Mouse (Mus musculus): Measurements from ENCODE around the gene Alox5. TPM values are rescaled to one million over a fixed set of nuclear protein-coding genes. Genes with fewer than 3 reads are reported as not detected.

Alox5 gene
- polyA plus RNA-seq, 1 experiment from 2014 or later: 2.4 TPM

DNA sequence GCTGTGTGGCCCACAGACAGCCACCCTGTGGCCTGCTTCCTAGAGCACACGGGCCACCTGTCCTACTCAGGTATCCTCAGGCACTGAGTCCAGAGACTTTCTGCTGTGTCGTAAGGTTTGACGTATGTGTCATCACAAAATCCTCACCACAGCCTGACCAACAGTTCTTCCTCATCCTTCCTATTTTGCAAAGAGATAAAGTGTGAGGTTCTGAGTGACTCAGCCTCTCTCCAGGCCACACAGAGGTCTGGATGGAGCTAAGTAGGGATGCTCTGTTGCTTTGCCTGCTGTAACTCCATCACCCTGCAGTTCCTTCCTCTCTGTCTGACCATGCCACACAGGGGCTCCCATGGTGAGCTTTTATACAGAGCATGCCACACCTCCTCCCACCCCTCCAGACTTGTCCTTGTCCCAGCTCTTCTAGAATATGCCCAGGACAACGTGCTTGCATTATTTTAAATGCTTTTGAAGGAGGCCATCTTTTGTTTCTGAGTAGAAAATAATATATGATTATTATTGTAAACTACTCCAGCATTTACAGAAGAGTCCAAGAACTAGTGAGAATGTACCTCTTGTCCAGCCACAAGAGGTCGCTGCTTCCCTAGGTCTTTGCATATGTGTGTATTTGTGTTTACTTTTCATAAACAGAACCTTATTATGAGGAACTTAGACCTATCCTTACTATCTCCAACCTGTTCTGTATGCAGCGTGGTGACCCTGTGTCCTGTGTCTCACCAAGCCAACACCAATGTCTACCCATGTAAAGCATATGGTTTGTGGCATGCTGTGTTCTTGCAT lies 43.3 kb downstream of the Alox5 start:
- no peaks in the 10 kb centered on the region for H3K27me3 ChIP-seq (ENCODE audit: control insufficient read depth, insufficient read depth, low read length)
- peaks cover 3 to 10% of the 10 kb centered on the region in 2 experiments; a peak in 3 of 4 replicates for H3K4me1 ChIP-seq (ENCODE audit: control insufficient read depth in 2 of 2, insufficient read depth in 2 of 2, low read length in 2 of 2)
- H3K27ac ChIP-seq (replicated peaks in 1 of 2; ENCODE audit: control insufficient read depth in 1 of 2, insufficient read depth in 1 of 2, low read depth in 2 of 2, low read length in 2 of 2): no peak overlapping the region
- no peak for ATAC-seq (ENCODE audit: insufficient number of reproducible peaks, insufficient read depth, low FRiP score, low read depth)
- no peak overlapping the region for H3K4me2 ChIP-seq (ENCODE audit: low read length)
- no peak overlapping the region for H3K9ac ChIP-seq (ENCODE audit: low read length)
- no peak overlapping the region for H3K4me3 ChIP-seq (ENCODE audit: control insufficient read depth in 1 of 2, insufficient read depth in 1 of 2, low read depth in 1 of 2, low read length in 2 of 2)
- H3K9me3 ChIP-seq (ENCODE audit: control insufficient read depth, low read length): no peaks in the 10 kb centered on the region
- no peaks in the 10 kb centered on the region for H3K36me3 ChIP-seq (ENCODE audit: control insufficient read depth, insufficient read depth, low read length)
- WGBS: 59% methylated on average over 6 of the region's 6 CpGs

DNA sequence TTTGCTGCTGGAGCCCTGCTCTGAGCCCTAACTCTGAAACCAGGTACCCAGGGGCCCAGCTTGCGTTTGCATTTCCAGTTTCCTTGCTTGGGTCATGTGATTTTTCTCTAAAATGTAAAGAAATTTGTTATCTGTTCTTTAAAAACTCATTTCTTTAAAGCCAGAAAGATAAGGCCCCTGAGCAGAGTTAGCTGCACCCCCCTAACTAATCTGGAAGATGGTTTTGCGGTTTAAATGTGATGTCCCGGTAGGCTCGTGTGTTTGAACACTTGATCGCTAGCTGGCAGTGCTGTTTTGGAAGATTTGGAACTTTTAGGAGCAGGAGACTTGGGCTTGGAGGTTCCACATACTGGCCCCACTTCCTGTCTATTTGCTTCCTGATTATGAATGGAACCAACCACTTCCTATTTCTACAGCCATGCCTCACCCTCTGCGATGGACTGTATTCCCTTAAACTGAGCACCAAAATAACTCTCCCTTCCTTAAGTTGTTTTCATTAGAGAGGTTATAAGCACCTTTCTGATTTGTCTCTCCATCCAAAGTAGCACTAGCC lies 44.9 kb downstream of the Alox5 start:
- H3K9me3 ChIP-seq (ENCODE audit: control insufficient read depth, low read length): no peaks in the 10 kb centered on the region
- peaks cover 3 to 10% of the 10 kb centered on the region in 2 experiments; a peak in 3 of 4 replicates for H3K4me1 ChIP-seq (ENCODE audit: control insufficient read depth in 2 of 2, insufficient read depth in 2 of 2, low read length in 2 of 2)
- H3K36me3 ChIP-seq (ENCODE audit: control insufficient read depth, insufficient read depth, low read length): no peaks in the 10 kb centered on the region
- no peak overlapping the region for H3K9ac ChIP-seq (ENCODE audit: low read length)
- H3K4me3 ChIP-seq (ENCODE audit: control insufficient read depth in 1 of 2, insufficient read depth in 1 of 2, low read depth in 1 of 2, low read length in 2 of 2): no peak overlapping the region
- no peak overlapping the region for H3K27ac ChIP-seq (replicated peaks in 1 of 2; ENCODE audit: control insufficient read depth in 1 of 2, insufficient read depth in 1 of 2, low read depth in 2 of 2, low read length in 2 of 2)
- H3K4me2 ChIP-seq (ENCODE audit: low read length): no peak overlapping the region
- 79% methylated on average over 6 of the region's 6 CpGs for WGBS
- H3K27me3 ChIP-seq (ENCODE audit: control insufficient read depth, insufficient read depth, low read length): no peaks in the 10 kb centered on the region
- no peak for ATAC-seq (ENCODE audit: insufficient number of reproducible peaks, insufficient read depth, low FRiP score, low read depth)

DNA sequence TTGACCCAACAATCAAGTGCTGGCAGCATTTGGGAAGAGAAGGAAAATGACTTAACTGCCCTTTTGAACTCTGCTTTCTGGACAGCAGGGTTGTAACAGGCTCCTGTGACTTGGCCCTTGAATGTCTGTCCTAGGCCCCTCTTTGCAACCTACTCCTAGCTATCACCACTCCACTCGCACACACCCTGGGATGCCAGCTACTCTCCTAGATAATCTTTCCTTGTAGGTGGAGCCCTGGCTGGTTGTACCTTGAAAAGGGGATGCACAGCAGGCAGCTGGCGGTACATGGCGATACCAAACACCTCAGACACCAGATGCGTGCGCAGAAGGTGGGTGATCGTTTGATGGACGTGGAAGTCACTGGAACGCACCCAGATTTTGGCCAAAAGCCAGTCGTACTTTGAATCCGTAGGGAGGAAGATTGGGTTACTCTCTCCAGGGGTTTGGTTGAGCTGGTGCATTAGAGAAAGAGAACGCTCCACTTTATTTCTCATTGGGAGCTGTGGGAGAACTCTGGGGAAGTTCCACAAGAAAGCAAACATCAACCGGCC lies 45.8 kb downstream of the Alox5 start:
- peaks cover 3% of the 10 kb centered on the region; the same call in 1 of the 2 replicates for H3K36me3 ChIP-seq (ENCODE audit: control insufficient read depth, insufficient read depth, low read length)
- peaks cover 3 to 10% of the 10 kb centered on the region in 2 experiments; a peak in 3 of 4 replicates for H3K4me1 ChIP-seq (ENCODE audit: control insufficient read depth in 2 of 2, insufficient read depth in 2 of 2, low read length in 2 of 2)
- ATAC-seq (ENCODE audit: insufficient number of reproducible peaks, insufficient read depth, low FRiP score, low read depth): no peak
- H3K4me3 ChIP-seq (ENCODE audit: control insufficient read depth in 1 of 2, insufficient read depth in 1 of 2, low read depth in 1 of 2, low read length in 2 of 2): no peak overlapping the region
- 45% methylated on average over 12 of the region's 12 CpGs for WGBS
- H3K27me3 ChIP-seq (ENCODE audit: control insufficient read depth, insufficient read depth, low read length): no peaks in the 10 kb centered on the region
- no peak overlapping the region for H3K9ac ChIP-seq (ENCODE audit: low read length)
- H3K27ac ChIP-seq (replicated peaks in 1 of 2; ENCODE audit: control insufficient read depth in 1 of 2, insufficient read depth in 1 of 2, low read depth in 2 of 2, low read length in 2 of 2): no peak overlapping the region
- 0 out of 2 replicates have a peak overlapping the region, but pooled peaks have one; percentile 11 for H3K4me2 ChIP-seq (ENCODE audit: low read length)
- H3K9me3 ChIP-seq (ENCODE audit: control insufficient read depth, low read length): no peaks in the 10 kb centered on the region

DNA sequence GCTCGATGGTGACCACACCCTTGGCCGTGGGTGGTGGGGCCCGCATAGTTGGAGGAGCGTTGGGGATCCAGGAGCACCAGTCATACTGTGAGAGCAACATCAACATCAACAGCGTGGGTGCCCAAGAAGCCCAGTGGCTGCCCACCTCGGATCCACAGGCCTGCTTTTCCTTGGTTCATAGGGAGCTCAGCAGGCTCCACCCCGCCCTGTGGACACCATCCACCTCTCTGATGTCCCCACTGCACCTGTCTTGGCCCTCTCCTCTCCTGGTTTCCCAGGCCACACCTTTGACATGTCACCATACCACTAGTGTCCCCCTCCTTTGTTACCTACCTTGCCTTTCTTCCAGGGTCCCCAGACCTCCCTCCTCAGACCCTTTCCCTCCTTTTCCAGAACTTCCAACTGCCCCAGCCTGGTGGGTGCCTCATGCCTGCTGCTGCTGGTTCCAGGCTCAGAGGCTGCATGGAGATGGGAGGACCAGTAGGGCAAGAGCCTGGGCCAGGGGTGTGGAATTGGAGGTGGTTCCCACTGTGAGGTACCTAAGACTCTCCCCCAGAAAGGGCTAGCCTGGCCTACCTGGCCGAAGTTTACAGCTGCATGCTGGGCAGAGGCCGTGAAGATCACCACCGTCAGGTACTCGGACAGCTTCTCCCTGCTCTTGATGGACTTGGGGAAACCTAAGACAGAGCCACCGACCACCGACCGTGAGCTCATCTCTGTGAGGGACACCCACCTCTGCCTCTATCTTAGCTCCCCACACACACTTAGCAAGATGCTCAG lies 48.2 kb downstream of the Alox5 start:
- Histone ChIP-seq H3K27ac (replicated peaks in 1 of 2; ENCODE audit: control insufficient read depth in 1 of 2, insufficient read depth in 1 of 2, low read depth in 2 of 2, low read length in 2 of 2) (no peak overlapping the region), H3K4me3 (ENCODE audit: control insufficient read depth in 1 of 2, insufficient read depth in 1 of 2, low read depth in 1 of 2, low read length in 2 of 2) (no peak overlapping the region), H3K9me3 (ENCODE audit: control insufficient read depth, low read length) (no peaks in the 10 kb centered on the region), H3K36me3 (ENCODE audit: control insufficient read depth, insufficient read depth, low read length) (peaks cover 13% of the 10 kb centered on the region), H3K9ac (ENCODE audit: low read length) (no peak overlapping the region), H3K4me2 (ENCODE audit: low read length) (no peak overlapping the region), H3K4me1 (ENCODE audit: control insufficient read depth in 2 of 2, insufficient read depth in 2 of 2, low read length in 2 of 2) (peaks cover 3 to 10% of the 10 kb centered on the region in 2 experiments; a peak in 3 of 4 replicates), H3K27me3 (ENCODE audit: control insufficient read depth, insufficient read depth, low read length) (no peaks in the 10 kb centered on the region)
- WGBS: 90% methylated on average over 14 of the region's 14 CpGs
- ATAC-seq (ENCODE audit: insufficient number of reproducible peaks, insufficient read depth, low FRiP score, low read depth): no peak

DNA sequence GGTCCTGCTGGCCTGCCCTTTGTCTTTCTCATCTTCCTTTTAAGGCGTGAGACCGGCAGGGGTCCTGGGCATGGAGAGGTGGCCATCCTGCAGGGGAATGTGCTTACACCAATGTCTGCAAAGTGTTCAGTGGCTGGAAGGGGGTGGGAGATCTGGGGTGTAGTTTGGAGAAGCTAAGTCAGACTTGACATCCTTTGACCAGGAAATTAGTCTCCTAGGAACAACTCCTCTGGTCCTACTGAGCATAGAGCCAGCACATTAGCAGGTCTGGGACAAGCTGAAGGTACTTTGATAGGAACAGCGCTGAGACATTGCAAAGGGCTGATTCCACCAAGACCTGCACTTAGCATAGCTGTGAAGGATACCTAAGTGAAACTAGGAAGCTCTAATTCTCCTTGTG lies 49.3 kb downstream of the Alox5 start:
- Histone ChIP-seq H3K36me3 (ENCODE audit: control insufficient read depth, insufficient read depth, low read length) (peaks cover 15% of the 10 kb centered on the region), H3K9ac (ENCODE audit: low read length) (no peak overlapping the region), H3K4me3 (ENCODE audit: control insufficient read depth in 1 of 2, insufficient read depth in 1 of 2, low read depth in 1 of 2, low read length in 2 of 2) (no peak overlapping the region), H3K27ac (replicated peaks in 1 of 2; ENCODE audit: control insufficient read depth in 1 of 2, insufficient read depth in 1 of 2, low read depth in 2 of 2, low read length in 2 of 2) (no peak overlapping the region), H3K4me2 (ENCODE audit: low read length) (no peak overlapping the region), H3K27me3 (ENCODE audit: control insufficient read depth, insufficient read depth, low read length) (no peaks in the 10 kb centered on the region), H3K9me3 (ENCODE audit: control insufficient read depth, low read length) (no peaks in the 10 kb centered on the region), H3K4me1 (ENCODE audit: control insufficient read depth in 2 of 2, insufficient read depth in 2 of 2, low read length in 2 of 2) (peaks cover 3 to 10% of the 10 kb centered on the region in 2 experiments; a peak in 3 of 4 replicates)
- 75% methylated on average over 3 of the region's 3 CpGs for WGBS
- ATAC-seq (ENCODE audit: insufficient number of reproducible peaks, insufficient read depth, low FRiP score, low read depth): no peak

DNA sequence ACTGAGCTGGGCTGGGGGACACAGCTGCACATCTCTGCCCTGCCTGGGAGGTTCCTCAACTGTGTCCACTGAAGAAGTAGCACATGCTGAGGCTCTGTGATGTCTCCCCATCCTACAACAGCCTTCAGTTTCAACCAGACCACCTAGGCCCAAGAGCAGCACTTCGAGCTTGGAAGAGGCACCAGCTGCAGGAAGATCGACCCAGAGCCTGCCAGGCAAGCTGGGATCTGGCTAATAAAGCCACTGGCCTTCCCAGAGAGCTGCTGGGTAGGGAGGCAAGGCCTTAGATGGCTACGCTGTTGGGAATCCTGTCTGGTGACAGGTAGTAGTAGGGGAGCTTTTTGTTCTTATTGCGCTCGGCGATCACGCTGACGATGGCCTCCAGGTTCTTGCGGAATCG lies 50.5 kb downstream of the Alox5 start:
- 92% methylated on average over 10 of the region's 10 CpGs for WGBS

DNA sequence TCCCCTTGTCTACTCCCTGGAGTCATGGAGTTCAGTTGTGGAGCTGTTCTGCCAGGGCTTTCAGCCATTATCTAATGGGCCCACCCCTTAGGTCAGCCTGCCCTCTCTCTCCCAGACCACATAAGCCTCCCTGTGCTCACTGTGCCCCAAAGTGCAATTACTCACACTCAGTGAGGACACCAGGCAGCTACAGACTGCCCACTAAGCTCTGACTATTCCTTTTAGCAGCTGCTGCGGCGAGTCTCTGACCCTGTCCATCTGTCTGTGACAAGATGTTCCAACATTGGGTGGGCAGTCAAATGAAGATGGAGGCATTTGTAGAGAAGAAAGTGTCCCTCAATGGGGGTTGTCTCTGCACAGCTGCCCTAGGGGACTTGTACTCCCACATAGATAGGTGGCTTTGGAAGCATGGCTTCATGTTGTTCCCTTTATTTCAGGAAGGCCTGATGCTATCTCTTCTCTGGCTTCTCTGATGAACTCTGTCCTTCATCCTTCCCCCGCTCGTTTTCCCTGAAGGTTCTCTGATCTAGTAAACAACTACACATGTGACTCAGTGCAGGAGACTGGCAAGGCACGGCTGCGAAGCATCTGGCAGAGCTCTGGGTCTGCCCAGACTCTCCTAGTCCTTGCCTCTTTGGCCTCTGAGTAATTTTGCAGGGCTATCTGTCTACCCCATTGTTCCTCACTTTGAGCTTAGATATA lies 52.9 kb downstream of the Alox5 start:
- H3K4me2 ChIP-seq (ENCODE audit: low read length): no peak overlapping the region
- no peaks in the 10 kb centered on the region for H3K9me3 ChIP-seq (ENCODE audit: control insufficient read depth, low read length)
- no peaks in the 10 kb centered on the region for H3K4me1 ChIP-seq (ENCODE audit: control insufficient read depth in 2 of 2, insufficient read depth in 2 of 2, low read length in 2 of 2)
- 79% methylated on average over 6 of the region's 6 CpGs for WGBS
- no peak overlapping the region for H3K9ac ChIP-seq (ENCODE audit: low read length)
- H3K36me3 ChIP-seq (ENCODE audit: control insufficient read depth, insufficient read depth, low read length): peaks cover 28% of the 10 kb centered on the region
- no peak overlapping the region for H3K4me3 ChIP-seq (ENCODE audit: control insufficient read depth in 1 of 2, insufficient read depth in 1 of 2, low read depth in 1 of 2, low read length in 2 of 2)
- no peak for ATAC-seq (ENCODE audit: insufficient number of reproducible peaks, insufficient read depth, low FRiP score, low read depth)
- H3K27me3 ChIP-seq (ENCODE audit: control insufficient read depth, insufficient read depth, low read length): no peaks in the 10 kb centered on the region
- no peak overlapping the region for H3K27ac ChIP-seq (replicated peaks in 1 of 2; ENCODE audit: control insufficient read depth in 1 of 2, insufficient read depth in 1 of 2, low read depth in 2 of 2, low read length in 2 of 2)

More for the DNA sequence above, 50.5 kb downstream of the Alox5 start:
- Histone ChIP-seq H3K9ac (ENCODE audit: low read length) (no peak overlapping the region), H3K27ac (replicated peaks in 1 of 2; ENCODE audit: control insufficient read depth in 1 of 2, insufficient read depth in 1 of 2, low read depth in 2 of 2, low read length in 2 of 2) (no peak overlapping the region), H3K4me1 (ENCODE audit: control insufficient read depth in 2 of 2, insufficient read depth in 2 of 2, low read length in 2 of 2) (peaks cover 0 to 8% of the 10 kb centered on the region in 2 experiments; a peak in 2 of 4 replicates), H3K4me2 (ENCODE audit: low read length) (no peak overlapping the region), H3K9me3 (ENCODE audit: control insufficient read depth, low read length) (no peaks in the 10 kb centered on the region), H3K27me3 (ENCODE audit: control insufficient read depth, insufficient read depth, low read length) (no peaks in the 10 kb centered on the region), H3K4me3 (ENCODE audit: control insufficient read depth in 1 of 2, insufficient read depth in 1 of 2, low read depth in 1 of 2, low read length in 2 of 2) (no peak overlapping the region), H3K36me3 (ENCODE audit: control insufficient read depth, insufficient read depth, low read length) (peaks cover 17% of the 10 kb centered on the region)
- no peak for ATAC-seq (ENCODE audit: insufficient number of reproducible peaks, insufficient read depth, low FRiP score, low read depth)
